Mouse (Mus musculus) midbrain, embryonic 10.5 days (tissue): Measurements from ENCODE around the gene Timm29. TPM values are rescaled to one million over a fixed set of nuclear protein-coding genes. Genes with fewer than 3 reads are reported as not detected.
"Not testable (repeated sequence)": the region's sequence is repeated elsewhere in the genome, so short reads cannot be mapped to it uniquely, and the experiment has no call there.

Experiments
- DNase-seq: peaks from one replicate; pipeline ENCODE4 v3.0.0-alpha.2; 2017; ENCODE audit warnings: low spot score
- H3K27ac ChIP-seq: fragments of 300-500 bp; sonication (generic); replicated peaks from 2 replicates; pipeline ENCODE4 v1.5.1; 2016; ENCODE audit warnings: mild to moderate bottlenecking
- H3K27me3 ChIP-seq: fragments of 300-500 bp; sonication (generic); 2 replicates; pipeline ENCODE4 v1.6.1; 2016; ENCODE audit warnings: low read depth, mild to moderate bottlenecking; ENCODE audit not compliant: poor library complexity, severe bottlenecking
- H3K36me3 ChIP-seq: fragments of 300-500 bp; sonication (generic); 2 replicates; pipeline ENCODE4 v1.6.1; 2016; ENCODE audit warnings: mild to moderate bottlenecking, moderate library complexity
- H3K4me1 ChIP-seq: fragments of 300-500 bp; sonication (generic); 2 replicates; pipeline ENCODE4 v1.6.1; 2016
- H3K4me3 ChIP-seq: fragments of 300-500 bp; sonication (generic); 2 replicates; pipeline ENCODE4 v1.5.1; 2016; ENCODE audit warnings: mild to moderate bottlenecking, moderate library complexity
- H3K9me3 ChIP-seq: fragments of 300-500 bp; sonication (generic); replicated peaks from 2 replicates; pipeline ENCODE4 v1.6.1; 2016; ENCODE audit warnings: mild to moderate bottlenecking
- WGBS: fragments of 180-500 bp; shearing (Covaris S2); methylation state at CpG from one replicate; pipeline ENCODE4 v1.1.7; 2016; 5-methylcytosine and 5-hydroxymethylcytosine counted together
- polyA plus RNA-seq: library from polyadenylated mRNA; unstranded; fragments of >200 nt; fragmentation: Nextera tagmentation; extraction: Ambion mirVana; gene quantifications from 2 replicates; pipeline ENCODE4 v1.2.1, GENCODE M21; 2016

Timm29 gene
- polyA plus RNA-seq, 1 experiment from 2014 or later = 32.0 TPM

DNA sequence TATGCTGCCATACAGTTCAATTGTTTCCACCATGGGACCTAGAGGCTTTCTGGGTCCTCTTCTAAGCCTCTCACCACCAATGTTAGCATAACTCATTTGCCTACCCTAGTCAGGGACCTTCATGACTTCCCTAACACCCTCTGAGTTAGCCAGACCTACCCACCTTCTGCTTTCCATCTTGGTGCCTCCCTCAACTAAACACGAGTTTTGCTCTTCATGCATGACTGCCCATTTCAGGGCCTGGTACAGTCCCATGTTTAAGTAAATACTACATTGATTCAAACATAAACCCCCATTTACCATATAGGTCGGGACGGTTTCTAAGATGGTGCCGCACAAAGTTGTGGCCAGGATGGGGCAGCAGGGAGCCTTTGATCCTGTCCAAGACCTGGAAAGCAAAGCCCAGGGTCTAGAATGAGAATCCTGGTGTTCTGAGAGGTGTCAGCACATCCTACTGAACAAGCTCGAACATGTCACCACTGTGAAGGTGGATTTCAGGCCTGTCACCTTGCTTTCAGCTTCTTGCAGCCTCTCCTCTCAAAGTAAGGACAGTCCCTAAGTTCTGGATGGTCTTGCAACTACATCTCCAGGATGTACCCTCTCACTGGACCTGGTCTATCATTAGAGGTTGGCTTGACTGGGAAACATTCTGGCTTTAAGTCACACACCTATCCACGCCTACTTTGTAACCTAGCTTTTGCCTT is 1.2 kb upstream of the Timm29 start:
- H3K4me3 ChIP-seq = peak overlapping the region; percentile 92
- 87% methylated on average over 6 of the region's 6 CpGs for WGBS
- peaks cover 71% of the 10 kb centered on the region for H3K36me3 ChIP-seq
- no peaks in the 10 kb centered on the region for H3K9me3 ChIP-seq
- H3K4me1 ChIP-seq = peaks cover 37% of the 10 kb centered on the region
- no peak overlapping the region for H3K27ac ChIP-seq
- no peaks in the 10 kb centered on the region for H3K27me3 ChIP-seq
- DNase-seq = no peak

DNA sequence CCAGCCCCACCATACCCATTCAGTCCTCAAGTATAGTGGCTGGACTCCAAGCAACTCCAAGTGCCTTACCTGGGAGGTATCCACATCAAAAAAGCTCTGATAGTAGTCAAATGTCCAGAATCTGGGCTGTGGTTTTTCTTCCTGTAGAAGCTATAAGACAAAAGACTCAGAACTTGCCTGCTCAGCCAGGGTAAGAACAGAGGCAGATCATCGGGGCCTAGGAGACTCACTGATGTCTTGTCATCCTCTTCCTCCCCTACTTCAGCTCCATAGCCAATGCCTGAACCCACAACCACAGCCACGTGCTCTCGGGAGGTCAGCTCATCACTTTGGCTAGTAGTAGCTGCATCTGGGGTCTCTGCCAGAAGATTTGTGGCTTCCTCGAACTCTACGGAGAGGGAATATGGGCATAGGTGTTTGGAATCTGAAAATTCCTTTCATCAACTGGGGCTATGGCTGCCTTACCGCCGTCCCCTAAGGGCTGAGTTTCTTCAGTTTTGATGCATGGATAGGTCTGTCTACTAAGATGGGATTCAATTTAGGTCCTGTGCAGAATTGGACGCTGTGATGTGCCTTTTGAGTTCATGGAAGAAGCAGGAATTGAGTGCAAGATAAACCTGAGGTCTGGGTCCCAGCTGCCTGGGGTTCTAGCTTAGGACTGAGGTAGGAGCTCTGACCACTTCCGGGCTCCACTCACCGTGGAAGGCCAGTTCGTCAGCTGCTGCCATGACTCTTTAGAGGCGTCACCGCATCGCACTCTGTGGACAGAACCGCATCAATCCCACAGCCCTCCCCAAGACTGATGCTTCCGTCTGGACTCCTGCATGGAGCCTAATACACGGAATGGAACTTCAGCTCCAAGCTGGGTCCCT is 455 bp upstream of the Timm29 start:
- Histone ChIP-seq H3K27me3 (no peaks in the 10 kb centered on the region), H3K9me3 (no peaks in the 10 kb centered on the region), H3K4me1 (peaks cover 37% of the 10 kb centered on the region), H3K36me3 (peaks cover 70% of the 10 kb centered on the region), H3K27ac (peak overlapping the region; percentile 86), H3K4me3 (peak overlapping the region; percentile 92)
- DNase-seq = no peak
- 22% methylated on average over 17 of the region's 17 CpGs for WGBS

DNA sequence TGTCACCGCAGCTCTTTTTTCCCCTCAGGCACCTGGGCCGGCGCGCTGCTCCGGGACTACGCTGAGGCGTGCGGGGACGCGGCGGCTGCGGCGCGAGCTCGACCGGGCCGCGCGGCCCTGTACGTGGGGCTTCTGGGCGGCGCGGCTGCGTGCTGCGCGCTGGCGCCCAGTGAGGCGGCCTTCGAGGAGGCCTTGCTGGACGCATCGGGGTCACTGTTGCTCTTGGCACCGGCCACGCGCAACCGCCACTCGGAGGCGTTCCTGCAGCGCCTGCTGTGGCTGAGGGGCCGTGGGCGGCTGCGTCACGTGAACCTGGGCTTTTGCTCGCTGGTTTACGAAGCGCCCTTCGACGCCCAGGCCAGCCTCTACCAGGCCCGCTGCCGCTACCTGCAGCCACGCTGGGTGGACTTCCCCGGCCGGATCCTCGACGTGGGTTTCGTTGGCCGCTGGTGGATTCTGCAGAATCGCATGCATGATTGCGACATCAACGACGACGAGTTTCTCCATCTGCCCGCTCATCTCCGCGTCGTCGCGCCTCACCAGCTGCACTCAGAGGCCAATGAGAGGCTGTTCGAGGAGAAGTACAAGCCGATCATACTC is 700 bp downstream of the Timm29 start:
- Histone ChIP-seq H3K27ac (peak overlapping the region; percentile 86), H3K27me3 (no peaks in the 10 kb centered on the region), H3K36me3 (peaks cover 58% of the 10 kb centered on the region), H3K9me3 (no peaks in the 10 kb centered on the region), H3K4me1 (peaks cover 37% of the 10 kb centered on the region), H3K4me3 (peak overlapping the region; percentile 92)
- DNase-seq = peak; percentile 30
- 3% methylated on average over 69 of the region's 69 CpGs for WGBS

DNA sequence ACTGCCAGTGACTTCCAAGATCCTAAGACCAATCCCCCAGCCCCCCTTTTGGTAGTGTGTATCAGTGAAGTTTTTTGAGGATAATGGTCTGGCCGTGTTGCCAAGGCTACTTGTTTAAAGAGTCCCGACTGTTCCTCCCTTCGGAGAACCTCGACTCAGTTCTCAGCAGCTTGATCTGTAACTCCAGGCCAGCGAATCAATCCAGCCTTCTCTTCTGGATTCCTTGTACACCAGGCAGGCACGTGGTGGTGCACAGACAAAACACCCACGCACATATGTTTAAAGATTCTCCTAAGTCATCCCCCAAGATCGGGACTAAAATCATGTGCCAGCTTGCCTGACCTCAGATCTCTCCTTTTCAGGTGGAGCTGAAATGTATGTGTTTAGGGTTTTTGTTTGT is 1.8 kb downstream of the Timm29 start:
- Histone ChIP-seq H3K4me3 (peak overlapping the region; percentile 92; the same call in 1 of the 2 replicates), H3K36me3 (peaks cover 47% of the 10 kb centered on the region), H3K4me1 (peaks cover 37% of the 10 kb centered on the region)
- not testable (repeated sequence) for H3K9me3 ChIP-seq, H3K27me3 ChIP-seq, H3K27ac ChIP-seq, DNase-seq
- WGBS = 93% methylated on average over 8 of the region's 8 CpGs

GRCm38 (mm10) chr9:21594838-21595237 is 2.3 kb downstream of the Timm29 start:
- Histone ChIP-seq H3K27ac (no peak overlapping the region), H3K27me3 (no peaks in the 10 kb centered on the region), H3K4me1 (peaks cover 37% of the 10 kb centered on the region), H3K9me3 (no peaks in the 10 kb centered on the region), H3K4me3 (no peak overlapping the region), H3K36me3 (peaks cover 42% of the 10 kb centered on the region)
- 88% methylated on average over 2 of the region's 2 CpGs for WGBS
- DNase-seq = no peak

GRCm38 (mm10) chr9:21598198-21598597 is 5.7 kb downstream of the Timm29 start:
- Histone ChIP-seq H3K27ac (no peak overlapping the region), H3K36me3 (peaks cover 30% of the 10 kb centered on the region), H3K4me1 (peaks cover 22% of the 10 kb centered on the region), H3K4me3 (no peak overlapping the region), H3K9me3 (no peaks in the 10 kb centered on the region), H3K27me3 (no peaks in the 10 kb centered on the region)
- no peak for DNase-seq
- 42% methylated on average over 2 of the region's 2 CpGs for WGBS

DNA sequence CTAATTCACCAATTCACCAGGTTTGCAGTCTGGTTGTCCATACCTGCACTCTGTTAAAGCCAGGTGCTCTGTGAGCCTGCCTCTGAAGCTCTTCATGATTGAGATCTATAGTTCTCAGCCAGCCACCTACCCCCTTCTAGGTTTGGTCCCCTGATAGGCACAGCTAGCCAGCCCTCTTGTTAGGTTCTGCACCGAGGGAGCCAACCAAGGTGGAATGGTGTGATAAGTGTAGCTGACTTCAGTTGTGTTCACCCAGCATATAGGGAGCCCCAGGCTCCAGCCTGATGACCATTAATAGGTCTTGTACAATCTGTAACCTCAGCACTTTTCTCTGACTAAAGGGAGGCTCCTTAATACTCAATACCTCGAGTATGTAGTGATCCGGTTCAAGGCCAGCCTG is 7.7 kb downstream of the Timm29 start:
- Histone ChIP-seq H3K36me3 (peaks cover 18% of the 10 kb centered on the region), H3K4me3 (no peak overlapping the region), H3K4me1 (0 out of 2 replicates have a peak, but pooled peaks cover 2% of the 10 kb centered on the region), H3K27ac (no peak overlapping the region), H3K27me3 (no peaks in the 10 kb centered on the region), H3K9me3 (no peaks in the 10 kb centered on the region)
- no peak for DNase-seq
- WGBS = 80% methylated on average over 3 of the region's 3 CpGs

- WGBS = 80% methylated on average over 2 of the region's 2 CpGs
Measured at GRCm38 (mm10) chr9:21601073-21601472, 8.6 kb downstream of the Timm29 start.

GRCm38 (mm10) chr9:21601722-21602399 is 9.3 kb downstream of the Timm29 start:
- 53% methylated on average over 10 of the region's 10 CpGs for WGBS
- 0 out of 2 replicates have a peak, but pooled peaks cover 2% of the 10 kb centered on the region for H3K36me3 ChIP-seq
- no peaks in the 10 kb centered on the region for H3K27me3 ChIP-seq
- no peaks in the 10 kb centered on the region for H3K4me1 ChIP-seq
- H3K27ac ChIP-seq = no peak overlapping the region
- no peaks in the 10 kb centered on the region for H3K9me3 ChIP-seq
- H3K4me3 ChIP-seq = 0 out of 2 replicates have a peak overlapping the region, but pooled peaks have one; percentile 9
- DNase-seq = peak; percentile 69

More at GRCm38 (mm10) chr9:21601073-21601472, 8.6 kb downstream of the Timm29 start:
- Histone ChIP-seq H3K27ac (no peak overlapping the region), H3K9me3 (no peaks in the 10 kb centered on the region), H3K27me3 (no peaks in the 10 kb centered on the region), H3K36me3 (peaks cover 9% of the 10 kb centered on the region), H3K4me1 (no peaks in the 10 kb centered on the region), H3K4me3 (no peak overlapping the region)
- DNase-seq = no peak

DNA sequence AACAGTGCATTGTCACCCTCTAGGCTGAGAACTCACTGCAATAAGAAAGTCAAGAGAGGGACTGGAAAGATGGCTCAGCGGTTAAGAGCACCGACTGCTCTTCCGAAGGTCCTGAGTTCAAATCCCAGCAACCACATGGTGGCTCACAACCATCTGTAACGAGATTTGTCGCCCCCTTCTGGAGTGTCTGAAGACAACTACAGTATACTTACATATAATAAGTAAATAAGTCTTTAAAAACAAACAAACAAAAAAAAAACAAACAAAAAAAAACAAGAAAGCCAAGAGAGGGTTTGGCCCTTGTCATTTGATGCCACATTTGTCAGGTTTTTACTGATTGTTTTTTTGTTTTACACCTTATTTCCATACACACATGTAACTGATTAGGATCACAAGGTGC is 11.6 kb downstream of the Timm29 start:
- H3K4me1 ChIP-seq = no peaks in the 10 kb centered on the region
- no peaks in the 10 kb centered on the region for H3K9me3 ChIP-seq
- DNase-seq = no peak
- no peaks in the 10 kb centered on the region for H3K27me3 ChIP-seq
- WGBS = 74% methylated on average over 5 of the region's 5 CpGs
- H3K36me3 ChIP-seq = no peaks in the 10 kb centered on the region
- H3K4me3 ChIP-seq = no peak overlapping the region
- no peak overlapping the region for H3K27ac ChIP-seq

DNA sequence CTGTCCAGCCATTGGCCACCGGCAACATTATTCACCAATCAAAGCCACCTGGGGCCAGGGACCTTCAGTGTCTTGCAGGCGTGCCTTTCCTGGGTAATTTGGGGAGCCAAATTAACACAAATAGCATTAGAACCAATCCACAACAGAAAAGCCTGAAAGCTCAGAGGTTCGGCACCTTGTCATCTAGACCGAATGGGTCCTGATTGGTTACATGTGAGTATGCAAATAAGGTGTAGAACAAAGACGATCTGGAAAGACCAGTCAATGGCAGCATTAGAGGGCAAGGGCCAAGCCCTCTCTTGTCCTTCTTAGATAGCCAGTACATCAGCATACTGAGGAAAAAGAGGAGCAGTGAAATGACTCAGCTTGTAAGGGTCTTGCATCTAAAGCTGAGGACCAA is 13.3 kb downstream of the Timm29 start:
- Histone ChIP-seq H3K4me3 (no peak overlapping the region), H3K27me3 (no peaks in the 10 kb centered on the region), H3K36me3 (no peaks in the 10 kb centered on the region), H3K4me1 (no peaks in the 10 kb centered on the region), H3K9me3 (no peaks in the 10 kb centered on the region), H3K27ac (no peak overlapping the region)
- no peak for DNase-seq
- WGBS = 71% methylated on average over 5 of the region's 5 CpGs

DNA sequence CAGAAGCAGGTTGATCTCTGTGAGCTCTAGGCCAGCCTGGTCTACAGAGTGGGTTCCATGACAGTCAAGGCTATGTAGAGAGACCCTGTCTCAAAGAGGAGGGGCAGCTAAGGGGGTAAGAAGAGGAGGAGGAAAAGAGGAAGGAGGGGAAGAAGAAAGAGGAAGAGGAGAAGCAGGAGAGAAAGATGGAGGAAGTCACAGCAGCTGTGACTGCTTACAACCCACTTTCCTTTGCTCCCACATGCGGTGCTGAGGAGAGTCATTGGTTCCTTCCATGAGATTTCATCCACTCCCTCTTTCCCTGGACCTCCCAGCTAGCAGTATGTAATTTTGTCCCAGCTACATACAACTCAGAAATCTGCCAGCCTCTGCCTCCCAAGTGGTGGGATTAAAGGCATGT is 14.1 kb downstream of the Timm29 start:
- no peaks in the 10 kb centered on the region for H3K9me3 ChIP-seq
- 100% methylated on average over 1 of the region's 1 CpGs for WGBS
- H3K27me3 ChIP-seq = no peaks in the 10 kb centered on the region
- no peak overlapping the region for H3K4me3 ChIP-seq
- no peaks in the 10 kb centered on the region for H3K4me1 ChIP-seq
- no peak overlapping the region for H3K27ac ChIP-seq
- H3K36me3 ChIP-seq = no peaks in the 10 kb centered on the region
- no peak for DNase-seq
